Mouse (Mus musculus): ENCODE data around the gene Tbc1d15. TPM values are rescaled to one million over a fixed set of nuclear protein-coding genes. Genes with fewer than 3 reads are reported as not detected.
"Not testable (repeated sequence)": the region's sequence is repeated elsewhere in the genome, so short reads cannot be mapped to it uniquely, and the experiment has no call there.

The Tbc1d15 gene
- polyA plus RNA-seq, 1 experiment from 2014 or later = 45.5 TPM

- DNase-seq (ENCODE audit: low spot score) = no peak
- Histone ChIP-seq H3K36me3 (ENCODE audit: control insufficient read depth, insufficient read depth, low read length) (no peaks in the 10 kb centered on the region; the same call in 1 of the 2 replicates), H3K4me1 (replicated peaks; ENCODE audit: control insufficient read depth, insufficient read depth, low read length) (no peaks in the 10 kb centered on the region), H3K4me3 (ENCODE audit: low read depth, low read length) (no peak overlapping the region), H3K4me2 (ENCODE audit: low read depth, low read length, severe bottlenecking) (no peak overlapping the region), H3K27ac (ENCODE audit: low read depth, low read length) (no peak overlapping the region), H3K9ac (ENCODE audit: low read length) (no peak overlapping the region), H3K9me3 (ENCODE audit: control insufficient read depth, low read length) (no peaks in the 10 kb centered on the region), H3K27me3 (ENCODE audit: control insufficient read depth, insufficient read depth, low read length) (no peaks in the 10 kb centered on the region)
- WGBS = 84% methylated on average over 1 of the region's 1 CpGs
- ATAC-seq (replicated peaks; ENCODE audit: low FRiP score) = no peak
These were observed 46.0 kb downstream of the Tbc1d15 start for GRCm38 (mm10) chr10:115205284-115205683.

- no peak overlapping the region for H3K4me3 ChIP-seq (ENCODE audit: low read depth, low read length)
- no peak overlapping the region for H3K27ac ChIP-seq (ENCODE audit: low read depth, low read length)
- H3K27me3 ChIP-seq (ENCODE audit: control insufficient read depth, insufficient read depth, low read length) = no peaks in the 10 kb centered on the region
- no peaks in the 10 kb centered on the region for H3K36me3 ChIP-seq (ENCODE audit: control insufficient read depth, insufficient read depth, low read length)
- no peaks in the 10 kb centered on the region for H3K4me1 ChIP-seq (replicated peaks; ENCODE audit: control insufficient read depth, insufficient read depth, low read length)
- no peaks in the 10 kb centered on the region for H3K9me3 ChIP-seq (ENCODE audit: control insufficient read depth, low read length)
- H3K4me2 ChIP-seq (ENCODE audit: low read depth, low read length, severe bottlenecking) = no peak overlapping the region
- DNase-seq (ENCODE audit: low spot score) = no peak
- no peak for ATAC-seq (replicated peaks; ENCODE audit: low FRiP score)
- 83% methylated on average over 7 of the region's 7 CpGs for WGBS
- H3K9ac ChIP-seq (ENCODE audit: low read length) = no peak overlapping the region
These were observed 60.1 kb downstream of the Tbc1d15 start for GRCm38 (mm10) chr10:115191214-115191613.

DNA sequence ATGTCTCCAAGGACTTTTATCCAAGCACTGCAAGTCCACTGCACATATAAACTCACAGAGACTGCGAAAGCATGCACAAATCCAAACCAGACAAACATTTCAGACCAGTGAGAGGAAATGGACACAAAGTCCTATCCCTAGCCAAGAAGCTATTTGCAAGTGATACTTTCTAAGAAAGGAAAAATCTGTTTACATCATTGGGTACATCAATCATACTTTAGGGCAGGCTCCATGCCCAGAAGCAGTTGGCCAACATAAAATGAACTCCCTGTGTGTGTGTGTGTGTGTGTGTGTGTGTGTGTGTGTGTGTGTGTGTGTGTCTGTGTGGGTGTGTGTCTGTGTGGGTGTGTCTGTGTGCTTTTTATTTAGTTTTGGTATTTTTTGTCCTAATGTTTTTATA, 63.9 kb downstream of the Tbc1d15 start:
- no peaks in the 10 kb centered on the region for H3K27me3 ChIP-seq (ENCODE audit: control insufficient read depth, insufficient read depth, low read length)
- WGBS = 88% methylated on average over 1 of the region's 1 CpGs
- no peaks in the 10 kb centered on the region for H3K36me3 ChIP-seq (ENCODE audit: control insufficient read depth, insufficient read depth, low read length)
- no peak overlapping the region for H3K27ac ChIP-seq (ENCODE audit: low read depth, low read length)
- H3K4me2 ChIP-seq (ENCODE audit: low read depth, low read length, severe bottlenecking) = no peak overlapping the region
- no peak for ATAC-seq (replicated peaks; ENCODE audit: low FRiP score)
- no peak for DNase-seq (ENCODE audit: low spot score)
- H3K9me3 ChIP-seq (ENCODE audit: control insufficient read depth, low read length) = no peaks in the 10 kb centered on the region
- no peak overlapping the region for H3K4me3 ChIP-seq (ENCODE audit: low read depth, low read length)
- H3K9ac ChIP-seq (ENCODE audit: low read length) = no peak overlapping the region
- no peaks in the 10 kb centered on the region for H3K4me1 ChIP-seq (replicated peaks; ENCODE audit: control insufficient read depth, insufficient read depth, low read length)

GRCm38 (mm10) chr10:115184697-115185096, 66.6 kb downstream of the Tbc1d15 start, which contains the start of gene Tph2:
Gene Tph2 (minus strand): TSS chr10:115185022.
- Histone ChIP-seq H3K9me3 (ENCODE audit: control insufficient read depth, low read length) (no peaks in the 10 kb centered on the region), H3K27ac (ENCODE audit: low read depth, low read length) (no peak within 1 kb of the TSS), H3K27me3 (ENCODE audit: control insufficient read depth, insufficient read depth, low read length) (no peaks in the 10 kb centered on the region), H3K9ac (ENCODE audit: low read length) (no peak within 1 kb of the TSS), H3K4me1 (replicated peaks; ENCODE audit: control insufficient read depth, insufficient read depth, low read length) (no peaks in the 10 kb centered on the region), H3K4me2 (ENCODE audit: low read depth, low read length, severe bottlenecking) (no peak within 1 kb of the TSS), H3K4me3 (ENCODE audit: low read depth, low read length) (no peak within 1 kb of the TSS), H3K36me3 (ENCODE audit: control insufficient read depth, insufficient read depth, low read length) (no peaks in the 10 kb centered on the region)
- ATAC-seq (replicated peaks; ENCODE audit: low FRiP score) = peak; percentile 84
- 8% methylated on average over 9 of the region's 9 CpGs for whole genome bisulfite sequencing
- peak; percentile 88 for DNase-seq (ENCODE audit: low spot score)

DNA sequence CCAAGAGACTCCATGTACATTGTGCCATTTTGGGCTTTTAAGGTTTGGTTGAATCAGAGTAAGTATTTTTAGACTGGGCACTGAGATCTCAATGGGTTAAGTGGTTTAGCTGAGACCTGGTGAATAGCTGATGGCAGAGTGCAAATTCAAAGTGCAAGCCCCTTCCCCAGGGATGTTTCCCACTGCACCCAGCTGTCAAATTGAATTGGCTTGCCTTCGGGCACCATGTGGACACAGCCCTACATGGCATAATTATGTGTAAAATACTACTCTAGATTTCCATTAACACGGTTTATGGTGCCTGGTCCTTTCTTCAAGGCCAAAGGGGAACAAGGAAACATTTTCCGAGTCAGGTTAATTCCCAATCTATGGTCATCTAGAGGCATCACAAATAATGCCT, 70.2 kb downstream of the Tbc1d15 start:
- DNase-seq (ENCODE audit: low spot score) (no peak), ATAC-seq (replicated peaks; ENCODE audit: low FRiP score) (no peak)
- WGBS = 80% methylated on average over 3 of the region's 3 CpGs

GRCm38 (mm10) chr10:115178019-115178418, 73.2 kb downstream of the Tbc1d15 start:
- 71% methylated on average over 6 of the region's 6 CpGs for WGBS
- H3K36me3 ChIP-seq (ENCODE audit: control insufficient read depth, insufficient read depth, low read length); H3K4me2 ChIP-seq (ENCODE audit: low read depth, low read length, severe bottlenecking); ATAC-seq (replicated peaks; ENCODE audit: low FRiP score); H3K4me1 ChIP-seq (replicated peaks; ENCODE audit: control insufficient read depth, insufficient read depth, low read length); H3K9ac ChIP-seq (ENCODE audit: low read length); H3K9me3 ChIP-seq (ENCODE audit: control insufficient read depth, low read length); H3K27me3 ChIP-seq (ENCODE audit: control insufficient read depth, insufficient read depth, low read length); H3K27ac ChIP-seq (ENCODE audit: low read depth, low read length); DNase-seq (ENCODE audit: low spot score); H3K4me3 ChIP-seq (ENCODE audit: low read depth, low read length): not testable (repeated sequence)

More for the DNA sequence above, 70.2 kb downstream of the Tbc1d15 start:
- H3K27me3 ChIP-seq (ENCODE audit: control insufficient read depth, insufficient read depth, low read length) = no peaks in the 10 kb centered on the region
- H3K27ac ChIP-seq (ENCODE audit: low read depth, low read length) = no peak overlapping the region
- H3K4me2 ChIP-seq (ENCODE audit: low read depth, low read length, severe bottlenecking) = no peak overlapping the region
- no peak overlapping the region for H3K9ac ChIP-seq (ENCODE audit: low read length)
- no peak overlapping the region for H3K4me3 ChIP-seq (ENCODE audit: low read depth, low read length)
- no peaks in the 10 kb centered on the region for H3K4me1 ChIP-seq (replicated peaks; ENCODE audit: control insufficient read depth, insufficient read depth, low read length)
- H3K9me3 ChIP-seq (ENCODE audit: control insufficient read depth, low read length) = no peaks in the 10 kb centered on the region
- no peaks in the 10 kb centered on the region for H3K36me3 ChIP-seq (ENCODE audit: control insufficient read depth, insufficient read depth, low read length)

DNA sequence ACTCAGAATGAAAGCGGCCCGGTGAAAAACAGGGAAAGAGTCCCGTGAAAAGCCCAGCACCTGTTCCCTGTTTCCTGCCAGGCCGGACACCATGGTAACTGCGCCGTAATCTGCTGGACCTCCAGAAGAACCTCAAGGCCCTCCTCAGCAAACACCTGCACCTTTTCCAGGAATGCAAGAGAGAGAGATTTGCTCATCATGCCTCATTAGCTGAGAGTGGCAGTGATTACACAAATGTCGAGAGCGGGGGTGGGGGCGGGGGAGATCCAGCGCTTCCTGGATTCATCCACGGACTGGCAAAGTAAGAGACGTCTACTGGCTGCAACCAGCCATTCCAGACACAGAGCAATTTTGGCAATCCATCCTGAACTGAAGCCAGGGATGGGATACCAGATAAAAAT, 75.7 kb downstream of the Tbc1d15 start:
- H3K4me1 ChIP-seq (replicated peaks; ENCODE audit: control insufficient read depth, insufficient read depth, low read length) = no peaks in the 10 kb centered on the region
- H3K9me3 ChIP-seq (ENCODE audit: control insufficient read depth, low read length) = no peaks in the 10 kb centered on the region
- no peaks in the 10 kb centered on the region for H3K36me3 ChIP-seq (ENCODE audit: control insufficient read depth, insufficient read depth, low read length)
- no peaks in the 10 kb centered on the region for H3K27me3 ChIP-seq (ENCODE audit: control insufficient read depth, insufficient read depth, low read length)
- DNase-seq (ENCODE audit: low spot score) (no peak), ATAC-seq (replicated peaks; ENCODE audit: low FRiP score) (no peak)
- WGBS = 54% methylated on average over 12 of the region's 12 CpGs
- H3K9ac ChIP-seq (ENCODE audit: low read length) = no peak overlapping the region
- H3K4me2 ChIP-seq (ENCODE audit: low read depth, low read length, severe bottlenecking) = no peak overlapping the region
- H3K4me3 ChIP-seq (ENCODE audit: low read depth, low read length) = no peak overlapping the region
- no peak overlapping the region for H3K27ac ChIP-seq (ENCODE audit: low read depth, low read length)

- Histone ChIP-seq H3K27ac (ENCODE audit: low read depth, low read length) (no peak overlapping the region), H3K4me3 (ENCODE audit: low read depth, low read length) (no peak overlapping the region), H3K4me1 (replicated peaks; ENCODE audit: control insufficient read depth, insufficient read depth, low read length) (no peaks in the 10 kb centered on the region; the same call in 1 of the 2 replicates), H3K9ac (ENCODE audit: low read length) (no peak overlapping the region), H3K4me2 (ENCODE audit: low read depth, low read length, severe bottlenecking) (no peak overlapping the region), H3K27me3 (ENCODE audit: control insufficient read depth, insufficient read depth, low read length) (no peaks in the 10 kb centered on the region), H3K9me3 (ENCODE audit: control insufficient read depth, low read length) (no peaks in the 10 kb centered on the region), H3K36me3 (ENCODE audit: control insufficient read depth, insufficient read depth, low read length) (no peaks in the 10 kb centered on the region)
- ATAC-seq (replicated peaks; ENCODE audit: low FRiP score) (no peak), DNase-seq (ENCODE audit: low spot score) (no peak)
- 85% methylated on average over 10 of the region's 10 CpGs for WGBS
These were observed 77.9 kb downstream of the Tbc1d15 start for GRCm38 (mm10) chr10:115173336-115173735.

DNA sequence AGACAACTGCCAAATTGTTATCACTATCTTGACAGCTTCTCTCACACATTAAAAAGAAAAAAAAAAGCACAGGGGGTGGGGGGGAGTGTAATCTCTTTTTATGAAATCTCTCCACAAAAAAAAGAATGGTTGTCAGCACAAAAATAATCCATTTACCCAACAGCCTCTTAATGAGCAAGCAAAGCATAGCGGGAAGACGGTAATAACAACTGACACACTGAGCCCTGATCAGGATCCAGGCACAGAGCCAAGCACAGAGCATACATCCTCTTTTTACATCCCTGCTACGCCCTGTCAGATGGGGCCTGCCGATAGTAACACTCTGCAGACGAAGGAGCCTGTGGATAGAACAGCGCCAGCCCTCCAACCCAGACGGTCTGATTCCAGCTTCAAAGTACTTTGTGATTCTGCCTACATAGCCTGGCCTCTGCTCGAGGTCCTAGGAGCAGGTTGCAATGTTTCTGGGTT, 79.9 kb downstream of the Tbc1d15 start:
- no peak overlapping the region for H3K9ac ChIP-seq (ENCODE audit: low read length)
- no peaks in the 10 kb centered on the region for H3K9me3 ChIP-seq (ENCODE audit: control insufficient read depth, low read length)
- DNase-seq (ENCODE audit: low spot score) = no peak
- no peaks in the 10 kb centered on the region for H3K36me3 ChIP-seq (ENCODE audit: control insufficient read depth, insufficient read depth, low read length)
- no peak overlapping the region for H3K27ac ChIP-seq (ENCODE audit: low read depth, low read length)
- ATAC-seq (replicated peaks; ENCODE audit: low FRiP score) = no peak
- no peak overlapping the region for H3K4me3 ChIP-seq (ENCODE audit: low read depth, low read length)
- no peaks in the 10 kb centered on the region; the same call in 1 of the 2 replicates for H3K4me1 ChIP-seq (replicated peaks; ENCODE audit: control insufficient read depth, insufficient read depth, low read length)
- H3K27me3 ChIP-seq (ENCODE audit: control insufficient read depth, insufficient read depth, low read length) = no peaks in the 10 kb centered on the region
- no peak overlapping the region for H3K4me2 ChIP-seq (ENCODE audit: low read depth, low read length, severe bottlenecking)
- WGBS = 81% methylated on average over 8 of the region's 8 CpGs
